Mouse (Mus musculus) stomach, postnatal 0 days (tissue): ENCODE measurements around the gene Tmem109. TPM values are rescaled to one million over a fixed set of nuclear protein-coding genes. Genes with fewer than 3 reads are reported as not detected.

ENCODE experiments used
- ATAC-seq: fragments of 200-750 bp; cut with Nextera tagmentation; 2 replicates; pipeline ENCODE4 v1.8.0; 2017; ENCODE audit not compliant: low FRiP score, low TSS enrichment
- DNase-seq: peaks from one replicate; pipeline ENCODE4 v3.0.0-alpha.2; 2016; ENCODE audit warnings: low spot score
- H3K27ac ChIP-seq: fragments of 300-500 bp; sonication (generic); replicated peaks from 2 replicates; pipeline ENCODE4 v1.5.1; 2014; ENCODE audit warnings: mild to moderate bottlenecking, control low read depth
- H3K27me3 ChIP-seq: fragments of 300-500 bp; sonication (generic); 2 replicates; pipeline ENCODE4 v1.6.1; 2014; ENCODE audit warnings: low read length; ENCODE audit not compliant: control insufficient read depth, insufficient read depth
- H3K36me3 ChIP-seq: fragments of 300-500 bp; sonication (generic); 2 replicates; pipeline ENCODE4 v1.6.1; 2014; ENCODE audit warnings: low read length, mixed read lengths; ENCODE audit not compliant: control insufficient read depth, insufficient read depth
- H3K4me1 ChIP-seq: fragments of 300-500 bp; sonication (generic); replicated peaks from 2 replicates; pipeline ENCODE4 v1.6.1; 2014; ENCODE audit warnings: antibody characterized with exemption; ENCODE audit not compliant: control insufficient read depth, insufficient read depth
- H3K4me2 ChIP-seq: fragments of 300-500 bp; sonication (generic); replicated peaks from 2 replicates; pipeline ENCODE4 v1.6.1; 2014; ENCODE audit warnings: low read depth, mild to moderate bottlenecking, control low read depth, moderate library complexity
- H3K4me3 ChIP-seq: fragments of 300-500 bp; sonication (generic); 2 replicates; pipeline ENCODE4 v1.5.1; 2014; ENCODE audit warnings: low read depth, low read length, control low read depth
- H3K9ac ChIP-seq: fragments of 300-500 bp; sonication (generic); 2 replicates; pipeline ENCODE4 v1.6.1; 2014; ENCODE audit warnings: mild to moderate bottlenecking, low read length, control low read depth, mixed read lengths
- H3K9me3 ChIP-seq: fragments of 300-500 bp; sonication (generic); 2 replicates; pipeline ENCODE4 v1.6.1; 2016; ENCODE audit warnings: low read length; ENCODE audit not compliant: control insufficient read depth
- CTCF ChIP-seq: IDR thresholded peaks from 2 replicates; pipeline ENCODE4 v1.5.1; 2016; ENCODE audit warnings: antibody characterized with exemption, low read depth, mild to moderate bottlenecking, moderate library complexity
- EP300 ChIP-seq: optimal IDR thresholded peaks from 2 replicates; pipeline ENCODE3; 2016; ENCODE audit warnings: antibody characterized with exemption
- WGBS: fragments of 180-500 bp; shearing (Covaris S2); extraction: QIAGEN DNeasy Blood & Tissue Kit; methylation state at CpG from one replicate; pipeline ENCODE4 v1.1.7; 2014; 5-methylcytosine and 5-hydroxymethylcytosine counted together
- polyA plus RNA-seq: library from polyadenylated mRNA; unstranded; fragments of >200 nt; fragmentation: Nextera tagmentation; extraction: Ambion mirVana; gene quantifications from 2 replicates; pipeline ENCODE4 v1.2.1, GENCODE M21; 2015

Gene Tmem109
- polyA plus RNA-seq, 1 experiment from 2014 or later = 176 TPM

- no peaks in the 10 kb centered on the region for H3K36me3 ChIP-seq
- DNase-seq (no peak), ATAC-seq (no peak)
- no peaks in the 10 kb centered on the region; the same call in 1 of the 2 replicates for H3K4me1 ChIP-seq
- TF ChIP-seq CTCF = no peak
- no peak for TF ChIP-seq EP300
- no peak overlapping the region for H3K9ac ChIP-seq
- no peaks in the 10 kb centered on the region for H3K9me3 ChIP-seq
- H3K4me3 ChIP-seq = no peak overlapping the region
- 68% methylated on average over 7 of the region's 7 CpGs for WGBS
- H3K27ac ChIP-seq = no peak overlapping the region
- no peaks in the 10 kb centered on the region for H3K27me3 ChIP-seq
- no peak overlapping the region for H3K4me2 ChIP-seq
Measured at GRCm38 (mm10) chr19:10821319-10821718, 60.5 kb downstream of the Tmem109 start.

Other genes starting within 250 kb of the Tmem109 start
- gene Vwce, start 247.8 kb downstream of the Tmem109 start, polyA plus RNA-seq = 0.51 and 0.61 TPM in 2 replicates
- 22,358 and 23,362 TPM in 2 replicates for gene Pga5, start 203.9 kb downstream of the Tmem109 start, polyA plus RNA-seq
- gene Vps37c, start 193.3 kb downstream of the Tmem109 start, polyA plus RNA-seq = 48.6 and 57.3 TPM in 2 replicates
- gene Cd5, start 143.0 kb downstream of the Tmem109 start, polyA plus RNA-seq = 1.6 and 1.8 TPM in 2 replicates
- gene Cd6, start 51.9 kb downstream of the Tmem109 start, polyA plus RNA-seq = 0.06 and 0.07 TPM in 2 replicates
- 4.0 and 5.2 TPM in 2 replicates for gene Slc15a3, start 42.3 kb downstream of the Tmem109 start, polyA plus RNA-seq
- 19.1 and 20.8 TPM in 2 replicates for gene Tmem132a, start 12.1 kb downstream of the Tmem109 start, polyA plus RNA-seq
- 17.6 and 19.5 TPM in 2 replicates for gene Prpf19, start 13.2 kb upstream of the Tmem109 start, polyA plus RNA-seq
- 0.08 and 0.17 TPM in 2 replicates for gene Zp1, start 38.6 kb upstream of the Tmem109 start, polyA plus RNA-seq
- gene Ptgdr2, start 55.2 kb upstream of the Tmem109 start, polyA plus RNA-seq = 0.06 and 0.07 TPM in 2 replicates
- 13.9 and 15.4 TPM in 2 replicates for gene Ccdc86, start 67.3 kb upstream of the Tmem109 start, polyA plus RNA-seq
- 0.13 TPM in 1 of 2 replicates, not detected in the other for gene Ms4a10, start 92.7 kb upstream of the Tmem109 start, polyA plus RNA-seq
- gene Ms4a15, start 111.2 kb upstream of the Tmem109 start, polyA plus RNA-seq = 0.10 TPM in 1 of 2 replicates, not detected in the other
- gene Ms4a18, start 136.0 kb upstream of the Tmem109 start, polyA plus RNA-seq = not detected in 2 replicates
- 21.0 and 22.3 TPM in 2 replicates for gene Ms4a8a, start 199.1 kb upstream of the Tmem109 start, polyA plus RNA-seq
- 0.08 TPM in 1 of 2 replicates, not detected in the other for gene 1700017D01Rik, start 248.9 kb upstream of the Tmem109 start, polyA plus RNA-seq